Mouse (Mus musculus) frontal cortex, adult (tissue): ENCODE measurements around the gene Olfr622.

Experiments
- ATAC-seq: cut with Nextera tagmentation; 2 replicates; pipeline ENCODE4 v1.9.2; 2017; ENCODE audit warnings: mild to moderate bottlenecking, moderate library complexity, mixed read lengths; ENCODE audit not compliant: low TSS enrichment

Olfr622 gene

GRCm38 (mm10) chr7:103642602-103643001 lies at the start of gene Olfr622:
Olfr622 (minus strand) TSS chr7:103642702.
- no peak for ATAC-seq

- ATAC-seq = no peak
Observed at GRCm38 (mm10) chr7:103682420-103682819, 39.9 kb upstream of the Olfr622 start, which contains the start of gene Olfr625-ps1. Olfr625-ps1 (plus strand) TSS chr7:103682720.

- no peak for ATAC-seq
Observed at GRCm38 (mm10) chr7:103671091-103671490, 28.6 kb upstream of the Olfr622 start, which contains the start of gene Olfr624. Olfr624 (minus strand) TSS chr7:103671191.

- ATAC-seq = no peak
Observed at GRCm38 (mm10) chr7:103663598-103663997, 21.1 kb upstream of the Olfr622 start, which contains the start of gene Olfr623. Olfr623 (minus strand) TSS chr7:103663698.

GRCm38 (mm10) chr7:103644070-103644469 lies 1.6 kb upstream of the Olfr622 start:
- ATAC-seq = no peak

GRCm38 (mm10) chr7:103636795-103637194 lies 5.7 kb downstream of the Olfr622 start:
- no peak for ATAC-seq

- ATAC-seq = no peak
Observed at GRCm38 (mm10) chr7:103612434-103612833, 30.1 kb downstream of the Olfr622 start, which contains the start of gene Olfr620. Olfr620 (minus strand) TSS chr7:103612534.

GRCm38 (mm10) chr7:103607425-103607824 lies 35.1 kb downstream of the Olfr622 start:
- no peak for ATAC-seq

GRCm38 (mm10) chr7:103600275-103600674 lies 42.2 kb downstream of the Olfr622 start, which contains the start of gene Olfr619:
Olfr619 (plus strand) TSS chr7:103600575.
- ATAC-seq = no peak

GRCm38 (mm10) chr7:103589803-103590202 lies 52.7 kb downstream of the Olfr622 start, which contains the start of gene Olfr618:
Olfr618 (plus strand) TSS chr7:103590103.
- ATAC-seq = no peak
